Mouse (Mus musculus): ENCODE results near the gene Lsmem1.
"Not testable (repeated sequence)": the region's sequence is repeated elsewhere in the genome, so short reads cannot be mapped to it uniquely, and the experiment has no call there.

Lsmem1 gene

GRCm38 (mm10) chr12:40209049-40209448 is 9.8 kb upstream of the Lsmem1 start:
- no peak for DNase-seq

GRCm38 (mm10) chr12:40207909-40208308 is 8.6 kb upstream of the Lsmem1 start:
- no peak for DNase-seq

DNA sequence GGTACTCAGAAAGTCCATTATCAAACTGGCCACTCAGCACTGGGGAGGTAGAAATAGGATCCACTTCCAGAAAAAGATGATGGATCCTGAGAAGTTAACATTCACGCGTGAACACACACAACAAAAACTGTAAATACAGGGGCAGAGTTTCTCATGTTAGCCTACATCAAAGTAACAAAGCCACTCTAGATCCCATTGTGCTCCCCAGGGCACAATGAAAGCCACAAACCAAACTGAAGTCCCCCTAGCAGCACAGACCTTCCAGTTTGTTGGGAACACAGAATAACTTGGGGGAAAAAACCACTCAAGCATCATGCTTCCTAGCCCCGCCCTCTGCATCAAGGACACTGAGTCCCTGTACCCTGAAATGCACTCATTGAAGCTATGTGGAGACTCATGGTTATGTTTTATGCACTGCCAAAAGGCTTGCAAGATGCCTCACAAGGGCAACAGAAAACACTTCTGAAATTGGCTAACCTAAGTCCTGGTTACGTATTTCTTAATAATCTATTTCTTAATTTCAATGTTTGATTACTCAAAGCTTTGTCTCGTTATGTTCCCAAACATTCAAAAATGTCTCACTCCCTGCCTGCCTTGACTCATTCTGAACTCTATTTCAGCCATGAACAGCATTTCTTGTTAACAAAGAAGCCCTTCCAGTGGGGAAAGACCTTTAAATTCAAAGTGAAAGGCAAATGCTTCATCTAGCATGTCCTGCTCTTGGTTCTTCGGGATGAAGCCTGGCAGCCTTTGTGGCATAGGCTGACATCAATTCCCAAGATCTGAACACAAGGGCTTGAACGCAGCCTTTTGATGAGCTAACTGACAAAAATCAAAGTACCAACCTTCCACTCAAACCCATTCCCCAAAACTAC is 3.1 kb upstream of the Lsmem1 start:
- no peak for DNase-seq

DNA sequence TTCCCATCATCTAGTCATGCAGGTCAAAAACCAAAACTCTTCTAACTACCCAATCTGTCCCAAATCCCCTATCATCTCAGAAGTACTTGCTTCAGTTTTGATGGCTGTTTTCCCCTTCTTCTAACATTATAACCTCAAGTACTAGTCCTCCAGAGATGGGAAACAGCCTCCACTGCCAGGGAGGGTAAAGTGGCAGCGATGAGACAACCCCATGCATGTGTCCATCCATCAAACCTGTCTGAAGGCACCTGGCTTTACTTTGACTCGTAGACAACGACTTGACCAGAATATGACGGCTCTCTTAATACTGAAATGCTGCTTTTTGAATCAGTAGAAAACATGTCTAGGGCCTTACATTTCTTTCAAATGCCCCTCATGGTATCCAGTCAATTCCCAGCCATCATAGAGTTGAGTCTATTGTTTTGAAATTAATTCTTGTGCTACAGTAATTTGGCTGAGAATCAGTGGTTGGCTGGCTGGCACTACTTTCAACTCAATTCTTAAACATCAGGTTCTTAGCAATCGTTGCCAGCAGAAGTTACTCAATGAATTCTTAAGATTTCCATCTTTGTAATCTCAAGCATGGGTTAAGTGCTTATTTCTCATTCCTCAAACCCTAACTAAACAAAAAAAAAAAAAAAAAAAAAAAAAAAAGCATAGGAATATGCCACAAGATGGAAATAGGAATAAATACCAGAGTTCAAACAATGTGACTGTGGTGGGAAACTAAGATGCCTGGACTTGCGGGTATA is 1.4 kb upstream of the Lsmem1 start:
- DNase-seq, result no peak

GRCm38 (mm10) chr12:40199795-40200402 is 609 bp upstream of the Lsmem1 start:
- DNase-seq, result peak; percentile 79

DNA sequence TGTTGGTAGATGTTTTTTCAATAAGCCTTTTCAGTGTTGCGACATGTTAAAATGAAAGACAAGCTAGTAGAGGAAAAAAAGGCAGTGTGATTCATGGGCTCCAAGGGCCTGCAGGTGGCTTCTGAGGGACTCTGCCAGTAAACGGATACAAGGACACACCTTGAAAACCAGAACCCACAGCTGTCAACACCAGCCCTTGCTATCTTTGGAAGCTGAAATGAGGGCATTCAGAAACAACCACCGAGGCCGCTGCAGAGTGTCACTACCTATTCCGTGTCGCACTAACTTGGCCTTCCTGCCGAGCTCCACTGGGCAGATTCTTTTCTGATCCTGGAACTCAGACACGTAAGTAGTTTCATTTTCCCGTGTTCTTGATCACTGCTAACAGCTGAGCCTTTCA is 863 bp downstream of the Lsmem1 start:
- no peak for DNase-seq

- no peak for DNase-seq
These were observed 1.3 kb downstream of the Lsmem1 start for GRCm38 (mm10) chr12:40198019-40198418.

DNA sequence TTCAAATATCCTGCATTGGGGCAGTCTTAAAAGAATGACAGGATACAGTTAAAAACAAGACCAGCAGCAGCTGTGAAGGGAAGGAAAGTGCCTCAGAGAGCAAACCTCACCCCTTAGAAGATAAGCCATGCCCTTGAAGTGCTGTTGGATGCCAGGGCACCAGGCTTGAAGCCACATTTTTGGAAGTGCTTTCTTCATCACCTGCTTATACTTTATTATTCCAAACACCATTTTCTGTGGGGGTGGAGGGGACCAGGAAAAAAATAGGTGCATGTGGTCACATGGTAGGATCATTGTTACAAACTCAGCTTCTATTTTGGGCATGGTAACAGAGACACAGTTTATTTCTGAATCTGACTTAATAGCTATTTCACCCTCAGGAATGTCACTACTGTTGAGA is 1.8 kb downstream of the Lsmem1 start:
- no peak for DNase-seq

DNA sequence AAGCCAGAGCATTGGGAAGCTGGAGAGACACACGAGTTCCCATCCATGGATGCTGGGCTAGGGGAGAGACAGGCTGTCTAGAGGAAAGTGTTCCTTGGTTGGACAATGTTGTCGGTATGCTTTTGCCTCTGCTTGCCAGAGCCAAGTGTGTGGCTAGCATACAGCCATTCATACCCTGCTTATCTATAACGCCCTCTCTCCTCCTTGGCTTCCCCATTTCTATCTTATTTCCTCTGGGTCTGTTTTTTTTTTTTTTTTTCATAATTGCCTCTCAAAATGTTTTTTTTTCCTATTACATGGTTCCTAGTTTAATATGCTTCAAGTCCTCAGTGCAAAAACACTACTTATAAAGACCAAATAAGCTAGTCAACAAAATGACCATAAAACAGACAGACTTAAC is 13.8 kb downstream of the Lsmem1 start:
- DNase-seq, result no peak

GRCm38 (mm10) chr12:40177089-40177488 is 22.2 kb downstream of the Lsmem1 start:
- DNase-seq, result peak; percentile 46 to 50

DNA sequence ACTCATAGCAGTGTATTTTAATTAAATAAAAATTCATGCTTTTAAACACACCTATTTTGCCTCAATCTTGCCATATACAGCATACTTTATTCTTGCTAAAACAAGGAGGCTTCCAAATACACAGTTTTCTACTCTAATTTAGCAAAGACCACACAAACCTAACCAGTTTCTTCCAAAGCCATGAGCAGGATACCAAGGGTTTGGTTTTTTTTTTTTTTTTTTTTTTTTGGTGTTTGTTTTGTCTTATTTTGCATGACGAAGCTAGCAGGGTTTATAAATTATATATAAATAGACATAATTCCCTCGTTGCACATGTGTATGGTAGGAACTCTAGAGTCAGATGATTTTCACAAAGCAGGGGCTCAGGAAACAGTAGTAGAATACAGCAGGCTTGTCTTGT is 23.1 kb downstream of the Lsmem1 start:
- DNase-seq, result no peak

DNA sequence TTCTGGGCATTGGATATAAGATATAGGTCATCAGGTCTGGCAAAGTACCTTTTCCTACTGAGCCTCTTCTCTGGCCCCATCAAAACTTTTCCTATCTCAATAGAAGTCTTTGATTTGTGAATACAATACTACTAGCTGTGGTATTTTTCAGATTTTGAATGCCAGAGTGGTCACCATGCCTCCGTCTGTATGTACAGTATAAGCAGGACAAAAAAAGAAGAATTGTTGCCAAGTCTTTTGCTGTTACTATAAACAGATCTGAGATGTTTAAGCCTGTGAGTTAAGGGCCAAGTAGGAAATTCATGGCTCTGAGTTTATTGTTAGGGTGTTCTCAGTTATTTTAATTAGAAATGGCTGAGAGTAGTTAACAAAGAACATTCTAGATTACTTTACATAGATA is 24.1 kb downstream of the Lsmem1 start:
- DNase-seq, result not testable (repeated sequence)

DNA sequence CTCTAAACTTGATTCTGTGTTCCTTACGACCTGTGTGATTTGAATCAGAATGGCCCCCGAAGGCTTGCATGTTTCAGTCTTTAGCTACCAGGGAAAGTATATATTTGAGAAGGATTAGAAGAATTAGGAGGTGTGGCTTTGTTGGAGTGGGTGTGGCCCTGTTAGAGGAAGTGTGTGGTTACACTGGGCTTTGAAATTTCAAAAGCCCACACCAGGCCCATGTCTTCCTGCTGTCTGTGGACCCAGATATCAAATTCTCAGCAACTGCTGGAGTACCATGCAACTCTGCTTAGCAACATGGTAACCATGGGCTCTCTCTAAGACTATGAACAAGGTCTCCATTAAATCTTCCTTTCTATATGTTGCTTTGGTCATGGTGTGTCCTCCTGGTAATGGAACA is 27.7 kb downstream of the Lsmem1 start:
- peak in 1 of 2 experiments; percentile 5 for DNase-seq

GRCm38 (mm10) chr12:40169675-40170074 is 29.6 kb downstream of the Lsmem1 start:
- DNase-seq, result no peak

GRCm38 (mm10) chr12:40164621-40165020 is 34.7 kb downstream of the Lsmem1 start:
- DNase-seq, result peak; percentile 19 to 28

- no peak for DNase-seq
These were observed 38.5 kb downstream of the Lsmem1 start for GRCm38 (mm10) chr12:40160777-40161176.

- no peak for DNase-seq
These were observed 45.1 kb downstream of the Lsmem1 start for GRCm38 (mm10) chr12:40154188-40154587.

- no peak for DNase-seq
These were observed 46.8 kb downstream of the Lsmem1 start for GRCm38 (mm10) chr12:40152353-40153069.

GRCm38 (mm10) chr12:40147319-40147718 is 52.0 kb downstream of the Lsmem1 start:
- no peak for DNase-seq

DNA sequence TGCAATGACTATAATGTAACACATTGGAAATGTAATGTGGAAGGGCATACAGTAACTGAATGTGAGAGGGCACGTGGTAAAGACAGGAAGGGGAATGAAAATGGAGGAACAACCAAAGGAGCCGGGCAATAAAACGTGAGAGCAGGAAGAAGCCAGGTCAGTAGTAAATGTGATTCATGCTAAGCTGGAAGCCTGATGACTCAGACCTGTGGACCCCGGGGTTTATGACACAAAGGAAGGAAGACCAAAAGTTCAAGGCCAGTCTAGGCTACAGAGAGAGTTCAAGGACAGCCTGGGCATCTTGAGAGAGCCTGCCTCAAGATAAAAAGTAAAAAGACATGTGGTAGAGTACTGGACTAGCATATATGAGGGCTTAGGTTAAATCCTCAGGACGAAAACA is 52.8 kb downstream of the Lsmem1 start:
- no peak for DNase-seq

DNA sequence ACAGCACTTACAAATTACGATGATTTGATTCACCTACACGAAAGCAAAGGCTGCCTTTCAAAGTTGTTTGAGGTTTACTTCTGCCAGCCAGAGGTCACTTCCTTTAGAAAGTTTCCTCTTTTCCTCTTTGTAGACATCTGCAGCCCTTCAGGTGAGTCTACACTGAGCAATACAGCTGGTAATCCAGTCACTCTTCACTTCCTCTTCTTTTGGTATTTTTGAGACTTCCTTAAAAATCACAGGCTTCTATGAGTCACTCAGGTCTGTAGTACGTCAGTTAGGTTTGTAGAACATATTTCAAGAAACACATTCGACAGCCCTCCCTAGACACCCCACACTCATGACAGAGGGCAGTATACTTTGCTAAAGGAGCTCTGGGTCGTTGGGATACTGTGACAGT is 58.6 kb downstream of the Lsmem1 start:
- peak; percentile 17 to 36 for DNase-seq

GRCm38 (mm10) chr12:40139484-40140245 is 59.6 kb downstream of the Lsmem1 start:
- no peak for DNase-seq
